Mouse (Mus musculus) lung, adult 2 months (tissue): Measurements from ENCODE around the gene Ces1a. TPM values are rescaled to one million over a fixed set of nuclear protein-coding genes. Genes with fewer than 3 reads are reported as not detected.

ENCODE experiments used
- DNase-seq: peaks from one replicate; pipeline ENCODE4 v3.0.0; 2022
- H3K4me1 ChIP-seq: fragments of 200-500 bp; 2 replicates; pipeline ENCODE4 v1.6.1; 2011; ENCODE audit warnings: low read length; ENCODE audit not compliant: control insufficient read depth, insufficient read depth
- H3K4me3 ChIP-seq: fragments of 200-500 bp; replicated peaks from 2 replicates; pipeline ENCODE3; 2011; ENCODE audit warnings: low read depth, mild to moderate bottlenecking, control low read depth, low read length; ENCODE audit errors: extremely low read depth
- CTCF ChIP-seq: fragments of 200-500 bp; IDR thresholded peaks from 2 replicates; pipeline ENCODE4 v1.5.1; 2011; ENCODE audit warnings: mild to moderate bottlenecking, low read length, control low read depth; ENCODE audit not compliant: insufficient read depth
- POLR2A ChIP-seq: fragments of 200-500 bp; IDR thresholded peaks from 2 replicates; pipeline ENCODE4 v1.6.1; 2011; ENCODE audit warnings: low read depth, mild to moderate bottlenecking, control low read depth, low read length, borderline replicate concordance; ENCODE audit errors: extremely low read depth
- WGBS: fragments of 180-500 bp; shearing (Covaris S2); methylation state at CpG from one replicate; pipeline ENCODE4 v1.1.7; 2018; 5-methylcytosine and 5-hydroxymethylcytosine counted together
- polyA plus RNA-seq: library from polyadenylated mRNA; depleted of rRNA; stranded (reverse); fragments of >200 nt; gene quantifications from 2 replicates; pipeline ENCODE4 v1.2.3, GENCODE M21; 2012; rRNA removed

Ces1a gene
- polyA plus RNA-seq: 0.07 TPM in 1 of 2 replicates, not detected in the other

GRCm38 (mm10) chr8:93048092-93048491 lies at the start of gene Ces1a:
TSS of gene Ces1a (minus strand) at chr8:93048192.
- 88% methylated on average over 3 of the region's 3 CpGs for WGBS
- Histone ChIP-seq H3K4me1 (no peaks in the 10 kb centered on the region), H3K4me3 (no peak within 1 kb of the TSS)
- no peak for DNase-seq
- TF ChIP-seq CTCF (no peak), POLR2A (no peak)

GRCm38 (mm10) chr8:93095376-93095775 lies 47.4 kb upstream of the Ces1a start:
- peak; percentile 17 for DNase-seq

DNA sequence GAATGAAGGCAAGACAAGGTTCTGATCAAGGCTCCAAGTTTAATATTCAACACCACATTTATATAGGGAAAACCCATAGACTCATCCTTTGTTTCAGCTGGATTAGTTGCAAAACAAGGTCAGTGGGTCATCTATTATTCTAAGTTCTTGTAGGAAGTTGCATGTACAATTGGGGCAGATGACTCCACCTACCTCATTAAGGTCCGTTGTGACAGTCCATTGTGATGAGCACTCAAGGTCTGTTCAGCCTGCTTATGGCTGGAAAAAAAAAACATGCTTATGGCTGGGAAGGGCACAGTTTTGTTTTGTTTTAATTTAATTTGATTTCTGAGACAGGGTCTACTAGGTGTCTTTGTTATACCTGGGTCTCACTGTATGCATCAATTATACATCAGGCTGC lies 43.3 kb upstream of the Ces1a start:
- 29% methylated on average over 1 of the region's 1 CpGs for WGBS
- no peak for TF ChIP-seq POLR2A
- TF ChIP-seq CTCF: no peak
- Histone ChIP-seq H3K4me3 (no peak overlapping the region), H3K4me1 (no peaks in the 10 kb centered on the region)
- no peak for DNase-seq

More at GRCm38 (mm10) chr8:93095376-93095775, 47.4 kb upstream of the Ces1a start:
- Histone ChIP-seq H3K4me3 (no peak overlapping the region), H3K4me1 (no peaks in the 10 kb centered on the region)
- TF ChIP-seq CTCF: no peak
- TF ChIP-seq POLR2A: no peak

- Histone ChIP-seq H3K4me1 (no peaks in the 10 kb centered on the region), H3K4me3 (no peak overlapping the region)
- TF ChIP-seq CTCF (no peak), POLR2A (no peak)
- DNase-seq: no peak
- WGBS: 2% methylated on average over 2 of the region's 2 CpGs
These were observed 40.7 kb upstream of the Ces1a start for GRCm38 (mm10) chr8:93088686-93089122.

DNA sequence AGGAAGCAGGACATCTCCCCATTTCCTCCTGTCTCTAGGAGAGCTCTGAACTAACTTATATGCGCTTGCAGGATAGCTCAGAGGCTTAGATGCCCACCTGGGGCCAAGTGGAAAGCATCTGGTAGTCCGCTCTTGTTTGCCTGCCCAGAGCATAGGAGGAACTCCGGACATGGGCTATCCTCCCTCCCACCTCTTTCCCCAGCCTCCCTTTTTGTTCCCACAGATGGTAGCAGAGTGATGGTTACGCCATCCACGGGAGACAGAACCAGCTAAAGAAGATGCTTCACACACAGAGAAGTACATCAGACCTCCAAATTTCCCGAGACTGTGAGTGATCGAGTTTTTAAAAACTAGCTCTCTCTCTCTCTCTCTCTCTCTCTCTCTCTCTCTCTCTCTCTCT lies 40.2 kb upstream of the Ces1a start:
- TF ChIP-seq POLR2A (no peak), CTCF (no peak)
- Histone ChIP-seq H3K4me3 (no peak overlapping the region), H3K4me1 (no peaks in the 10 kb centered on the region)
- no peak for DNase-seq
- WGBS: 26% methylated on average over 7 of the region's 7 CpGs

- no peak for DNase-seq
- 37% methylated on average over 2 of the region's 2 CpGs for WGBS
- TF ChIP-seq POLR2A: no peak
- TF ChIP-seq CTCF: no peak
- Histone ChIP-seq H3K4me3 (no peak within 1 kb of the TSS), H3K4me1 (no peaks in the 10 kb centered on the region)
These were observed 31.9 kb upstream of the Ces1a start, which contains the start of gene Ces1b for GRCm38 (mm10) chr8:93079887-93080286. TSS of gene Ces1b (minus strand) at chr8:93080017.

DNA sequence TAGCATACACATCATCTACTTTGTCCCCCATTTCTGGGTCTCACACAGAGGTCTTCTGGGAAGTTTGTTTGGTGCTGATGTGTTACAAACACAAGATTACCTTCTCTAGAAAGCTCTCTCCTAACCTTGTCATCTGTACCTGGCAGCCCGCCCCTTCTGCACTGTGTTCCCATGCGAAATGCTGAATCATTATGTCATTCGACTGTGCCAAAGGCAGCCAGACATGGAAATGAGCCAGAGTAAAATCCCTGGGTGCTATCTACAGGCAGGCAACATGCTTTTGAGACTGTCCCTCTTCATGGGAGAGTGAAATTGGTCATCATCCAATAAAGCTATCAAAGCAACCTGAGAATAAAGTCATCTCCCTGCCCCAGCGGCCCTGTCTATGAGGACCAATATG lies 27.3 kb upstream of the Ces1a start:
- no peak for DNase-seq
- Histone ChIP-seq H3K4me1 (no peaks in the 10 kb centered on the region), H3K4me3 (no peak overlapping the region)
- no peak for TF ChIP-seq POLR2A
- no peak for TF ChIP-seq CTCF
- WGBS: 77% methylated on average over 4 of the region's 4 CpGs

DNA sequence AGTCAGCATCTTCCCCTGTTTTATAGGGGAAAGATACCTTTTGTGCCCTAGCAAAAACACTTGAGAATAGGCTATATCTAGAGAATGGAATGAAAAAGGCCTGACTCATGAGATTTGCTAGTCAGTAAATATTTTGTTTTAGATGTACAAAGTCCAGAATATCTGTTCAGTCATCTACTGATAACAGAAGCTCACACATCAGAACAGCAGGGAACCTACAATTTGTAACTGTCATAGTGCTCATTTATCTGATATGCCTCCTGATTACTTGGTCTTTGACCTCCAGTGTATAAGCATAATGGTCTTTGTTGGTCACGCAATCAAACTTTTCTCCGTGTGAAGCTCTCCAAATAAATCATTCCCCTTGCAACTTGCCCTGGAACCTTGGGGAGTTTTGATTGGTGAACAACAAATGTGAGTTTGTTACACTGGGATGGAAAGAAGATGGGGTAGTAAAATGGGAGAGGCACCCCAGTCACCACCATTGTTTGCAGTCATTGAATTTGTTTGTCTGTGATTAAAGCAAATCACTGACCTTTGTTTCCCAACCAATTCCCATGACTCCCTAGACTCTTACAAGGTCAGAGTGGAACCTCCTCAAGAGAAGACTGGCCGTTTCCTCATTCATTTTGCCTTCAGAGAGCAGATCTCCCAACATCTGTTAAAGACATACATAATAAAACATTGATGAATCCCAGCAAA lies 15.6 kb upstream of the Ces1a start:
- 66% methylated on average over 3 of the region's 3 CpGs for WGBS
- TF ChIP-seq POLR2A (no peak), CTCF (no peak)
- no peak for DNase-seq
- Histone ChIP-seq H3K4me1 (no peaks in the 10 kb centered on the region), H3K4me3 (no peak overlapping the region)

GRCm38 (mm10) chr8:93059185-93059584 lies 11.2 kb upstream of the Ces1a start:
- 16% methylated on average over 2 of the region's 2 CpGs for WGBS
- DNase-seq: peak; percentile 50

DNA sequence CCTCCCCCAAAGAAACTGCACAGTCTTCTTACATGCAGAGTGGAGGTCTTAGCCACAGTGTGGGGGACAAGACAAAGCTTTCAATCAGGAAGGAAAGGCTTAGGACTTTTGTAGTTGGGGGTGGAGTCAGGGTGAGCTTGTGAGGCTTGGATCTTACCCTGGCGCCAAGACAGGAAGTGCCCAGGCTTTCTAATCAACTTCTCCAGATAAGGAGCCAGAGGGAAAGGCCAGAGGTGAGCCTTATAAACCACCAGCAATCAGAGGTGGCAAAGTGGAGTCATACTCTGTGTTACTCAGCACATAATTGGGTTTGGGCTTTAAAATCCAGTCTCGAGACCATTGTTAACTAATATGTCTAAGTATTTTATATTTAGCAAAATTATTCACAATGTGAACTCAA lies 7.2 kb upstream of the Ces1a start:
- TF ChIP-seq CTCF: no peak
- TF ChIP-seq POLR2A: no peak
- H3K4me3 ChIP-seq: no peak overlapping the region
- WGBS: 38% methylated on average over 2 of the region's 2 CpGs
- no peaks in the 10 kb centered on the region for H3K4me1 ChIP-seq
- DNase-seq: no peak

More at GRCm38 (mm10) chr8:93059185-93059584, 11.2 kb upstream of the Ces1a start:
- TF ChIP-seq CTCF (peak; percentile 71), POLR2A (no peak)
- H3K4me1 ChIP-seq: no peaks in the 10 kb centered on the region
- H3K4me3 ChIP-seq: no peak overlapping the region
